Mouse (Mus musculus) heart, postnatal 0 days (tissue): ENCODE measurements around the gene Olfr1512.
"Not testable (repeated sequence)": the region's sequence is repeated elsewhere in the genome, so short reads cannot be mapped to it uniquely, and the experiment has no call there.

Source experiments
- CTCF ChIP-seq: IDR thresholded peaks from 2 replicates; pipeline ENCODE4 v1.5.1; 2016; ENCODE audit warnings: antibody characterized with exemption, control low read depth, low read depth
- EP300 ChIP-seq: IDR thresholded peaks from 2 replicates; pipeline ENCODE4 v1.6.1; 2016; ENCODE audit warnings: antibody characterized with exemption, low read depth

- TF ChIP-seq CTCF, EP300: not testable (repeated sequence)
These were observed 11.3 kb upstream of the Olfr1512 start for GRCm38 (mm10) chr14:52390084-52390848.
